Mouse (Mus musculus): ENCODE data around the gene Cspg4.

GRCm38 (mm10) chr9:56842303-56842719 is 22.5 kb upstream of the Cspg4 start:
- TF ChIP-seq NANOG (IDR thresholded peaks at IDR 0.05; ENCODE audit: borderline replicate concordance, low read length), result no peak
- no peak for TF ChIP-seq CTCF (conservative IDR thresholded peaks at IDR 0.05; ENCODE audit: low read length)
